Mouse (Mus musculus): Measurements from ENCODE around the gene Atf1. TPM values are rescaled to one million over a fixed set of nuclear protein-coding genes. Genes with fewer than 3 reads are reported as not detected.
"Not testable (repeated sequence)": the region's sequence is repeated elsewhere in the genome, so short reads cannot be mapped to it uniquely, and the experiment has no call there.

Atf1 gene
- polyA plus RNA-seq, 1 experiment from 2014 or later: 28.3 TPM

DNA sequence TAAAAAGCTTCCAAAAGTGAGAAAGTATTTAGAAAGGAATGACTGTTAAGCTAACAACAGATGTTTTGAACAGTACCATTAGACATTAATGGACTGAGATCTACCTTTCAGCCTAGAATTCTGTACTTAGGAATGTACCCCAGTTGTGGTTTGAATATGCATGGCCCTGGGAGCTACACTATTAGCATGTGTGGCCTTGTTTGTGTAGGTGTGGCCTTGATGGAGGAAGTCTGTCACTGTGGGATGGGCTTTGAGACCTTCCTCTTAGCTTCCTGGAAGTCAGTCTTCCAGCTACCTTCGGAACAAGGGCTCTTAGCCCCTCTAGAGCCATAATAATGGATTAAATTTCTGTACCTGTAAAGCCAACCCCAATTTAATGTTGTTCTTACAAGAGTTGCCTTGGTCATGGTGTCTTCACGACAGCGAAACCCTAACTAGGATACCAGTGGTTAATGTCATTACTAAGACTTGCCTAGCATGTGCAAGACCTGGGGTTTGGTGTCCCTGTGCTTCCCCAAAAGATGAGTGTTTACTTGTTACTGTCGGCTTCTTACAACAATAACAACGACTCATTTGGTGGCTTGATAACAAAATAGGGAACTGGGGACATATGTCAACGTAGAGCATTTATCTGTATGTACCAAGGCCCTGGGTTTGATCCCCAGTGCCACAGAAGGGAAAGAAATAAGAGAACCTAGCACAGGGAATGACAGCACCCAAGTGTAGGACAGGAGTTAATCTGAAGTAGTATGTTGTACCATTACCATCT lies 21.2 kb downstream of the Atf1 start:
- Histone ChIP-seq H3K9ac (replicated peaks; ENCODE audit: low read depth) (no peak overlapping the region), H3K9me3 (ENCODE audit: low read length) (no peaks in the 10 kb centered on the region), H3K36me3 (ENCODE audit: insufficient read depth, low read length) (peaks cover 34% of the 10 kb centered on the region; the same call in 1 of the 2 replicates), H3K27ac (ENCODE audit: low read length) (no peak overlapping the region), H3K4me2 (replicated peaks; ENCODE audit: low read depth, low read length) (no peak overlapping the region), H3K27me3 (replicated peaks; ENCODE audit: insufficient read depth, low read length) (no peaks in the 10 kb centered on the region), H3K4me3 (ENCODE audit: low read depth, low read length) (no peak overlapping the region), H3K4me1 (ENCODE audit: insufficient read depth, low read depth, low read length) (no peaks in the 10 kb centered on the region)
- ATAC-seq (no peak), DNase-seq (ENCODE audit: low spot score) (no peak)
- WGBS: 89% methylated on average over 6 of the region's 6 CpGs
- TF ChIP-seq EP300 (IDR thresholded peaks at IDR 0.05) (no peak), CTCF (IDR thresholded peaks at IDR 0.05) (no peak)

DNA sequence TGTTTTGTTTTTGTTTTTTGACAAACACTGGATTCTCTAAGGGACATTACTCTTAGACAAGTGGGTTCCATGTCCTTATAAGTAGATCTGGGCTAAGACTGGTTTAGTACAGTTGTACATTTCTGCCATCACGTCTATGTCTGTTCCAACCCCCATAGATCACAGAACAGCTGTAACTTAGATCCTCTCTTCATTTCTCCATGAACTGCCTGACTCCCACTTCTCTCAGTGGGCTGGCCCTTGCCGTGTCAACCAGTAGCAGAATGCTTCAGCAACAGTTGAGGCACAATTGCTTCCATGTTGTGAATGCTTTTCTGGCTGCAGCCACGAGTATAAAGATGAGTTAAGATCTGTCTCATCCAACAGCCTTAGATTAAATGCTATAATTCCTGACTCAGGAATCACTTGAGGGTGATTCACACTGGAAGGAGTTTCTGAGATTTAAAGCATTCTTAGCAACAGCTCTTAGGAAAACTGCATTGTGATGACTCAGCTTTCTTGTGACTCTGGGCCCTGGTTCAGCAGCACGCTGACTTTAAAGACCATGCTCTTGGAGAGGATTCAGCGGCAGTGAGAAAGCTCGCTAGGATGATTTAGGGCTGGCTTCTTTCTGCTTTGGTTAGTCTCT lies 23.6 kb downstream of the Atf1 start:
- Histone ChIP-seq H3K36me3 (ENCODE audit: insufficient read depth, low read length) (peaks cover 47% of the 10 kb centered on the region), H3K9me3 (ENCODE audit: low read length) (no peaks in the 10 kb centered on the region), H3K4me1 (ENCODE audit: insufficient read depth, low read depth, low read length) (no peaks in the 10 kb centered on the region), H3K4me3 (ENCODE audit: low read depth, low read length) (no peak overlapping the region), H3K9ac (replicated peaks; ENCODE audit: low read depth) (no peak overlapping the region), H3K27me3 (replicated peaks; ENCODE audit: insufficient read depth, low read length) (no peaks in the 10 kb centered on the region), H3K27ac (ENCODE audit: low read length) (0 out of 2 replicates have a peak overlapping the region, but pooled peaks have one; percentile 2), H3K4me2 (replicated peaks; ENCODE audit: low read depth, low read length) (no peak overlapping the region)
- ATAC-seq (peak; percentile 75), DNase-seq (ENCODE audit: low spot score) (peak; percentile 80)
- TF ChIP-seq CTCF (IDR thresholded peaks at IDR 0.05) (no peak), EP300 (IDR thresholded peaks at IDR 0.05) (no peak)
- WGBS: 73% methylated on average over 6 of the region's 6 CpGs

DNA sequence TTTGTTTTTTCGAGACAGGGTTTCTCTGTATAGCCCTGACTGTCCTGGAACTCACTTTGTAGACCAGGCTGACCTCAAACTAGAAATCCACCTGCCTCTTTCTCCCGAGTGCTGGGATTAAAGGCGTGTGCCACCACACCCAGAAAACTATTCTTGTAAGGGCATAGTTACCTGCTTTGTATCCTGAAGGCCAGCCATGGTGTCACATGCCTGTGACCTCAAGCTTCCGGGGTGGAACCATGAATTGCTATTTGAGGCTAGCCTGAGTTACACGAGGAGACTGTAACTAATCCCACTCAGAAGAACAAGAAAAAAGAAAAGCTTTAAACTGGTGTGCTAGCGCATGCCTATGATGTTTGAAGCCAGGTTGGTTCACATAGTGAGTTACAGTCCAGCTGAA lies 28.8 kb downstream of the Atf1 start:
- Histone ChIP-seq H3K4me1 (ENCODE audit: insufficient read depth, low read depth, low read length) (no peaks in the 10 kb centered on the region), H3K9me3 (ENCODE audit: low read length) (no peaks in the 10 kb centered on the region), H3K4me2 (replicated peaks; ENCODE audit: low read depth, low read length) (no peak overlapping the region), H3K27me3 (replicated peaks; ENCODE audit: insufficient read depth, low read length) (no peaks in the 10 kb centered on the region), H3K4me3 (ENCODE audit: low read depth, low read length) (no peak overlapping the region), H3K27ac (ENCODE audit: low read length) (no peak overlapping the region), H3K36me3 (ENCODE audit: insufficient read depth, low read length) (peaks cover 48% of the 10 kb centered on the region), H3K9ac (replicated peaks; ENCODE audit: low read depth) (no peak overlapping the region)
- ATAC-seq (no peak), DNase-seq (ENCODE audit: low spot score) (no peak)
- 80% methylated on average over 6 of the region's 6 CpGs for WGBS
- no peak for TF ChIP-seq EP300 (IDR thresholded peaks at IDR 0.05)
- TF ChIP-seq CTCF (IDR thresholded peaks at IDR 0.05): no peak

DNA sequence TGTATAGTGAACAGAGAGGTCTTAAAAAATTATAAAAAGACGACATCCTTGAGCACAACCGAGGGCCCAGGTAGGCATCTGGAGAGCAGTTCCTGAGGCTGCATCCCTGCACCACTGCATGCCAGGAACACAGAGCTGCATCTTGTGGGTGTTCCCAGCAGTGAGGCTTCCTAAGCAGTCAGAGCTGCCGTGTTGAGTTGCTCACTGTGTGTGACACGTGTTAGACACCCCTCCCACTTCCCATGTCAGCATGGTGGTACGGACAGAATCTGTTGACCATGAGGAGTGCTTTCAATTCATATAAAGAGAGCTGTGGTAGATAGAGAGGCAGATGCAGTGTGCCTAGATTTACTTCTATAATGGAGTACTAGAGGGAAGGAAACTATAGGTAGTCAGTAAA lies 29.7 kb downstream of the Atf1 start:
- H3K4me3 ChIP-seq (ENCODE audit: low read depth, low read length): no peak overlapping the region
- no peaks in the 10 kb centered on the region for H3K4me1 ChIP-seq (ENCODE audit: insufficient read depth, low read depth, low read length)
- no peak overlapping the region for H3K27ac ChIP-seq (ENCODE audit: low read length)
- no peak for ATAC-seq
- H3K4me2 ChIP-seq (replicated peaks; ENCODE audit: low read depth, low read length): no peak overlapping the region
- H3K9ac ChIP-seq (replicated peaks; ENCODE audit: low read depth): no peak overlapping the region
- TF ChIP-seq CTCF (IDR thresholded peaks at IDR 0.05) (no peak), EP300 (IDR thresholded peaks at IDR 0.05) (no peak)
- H3K27me3 ChIP-seq (replicated peaks; ENCODE audit: insufficient read depth, low read length): no peaks in the 10 kb centered on the region
- H3K36me3 ChIP-seq (ENCODE audit: insufficient read depth, low read length): peaks cover 43% of the 10 kb centered on the region
- DNase-seq (ENCODE audit: low spot score): no peak
- 80% methylated on average over 5 of the region's 5 CpGs for WGBS
- H3K9me3 ChIP-seq (ENCODE audit: low read length): no peaks in the 10 kb centered on the region

DNA sequence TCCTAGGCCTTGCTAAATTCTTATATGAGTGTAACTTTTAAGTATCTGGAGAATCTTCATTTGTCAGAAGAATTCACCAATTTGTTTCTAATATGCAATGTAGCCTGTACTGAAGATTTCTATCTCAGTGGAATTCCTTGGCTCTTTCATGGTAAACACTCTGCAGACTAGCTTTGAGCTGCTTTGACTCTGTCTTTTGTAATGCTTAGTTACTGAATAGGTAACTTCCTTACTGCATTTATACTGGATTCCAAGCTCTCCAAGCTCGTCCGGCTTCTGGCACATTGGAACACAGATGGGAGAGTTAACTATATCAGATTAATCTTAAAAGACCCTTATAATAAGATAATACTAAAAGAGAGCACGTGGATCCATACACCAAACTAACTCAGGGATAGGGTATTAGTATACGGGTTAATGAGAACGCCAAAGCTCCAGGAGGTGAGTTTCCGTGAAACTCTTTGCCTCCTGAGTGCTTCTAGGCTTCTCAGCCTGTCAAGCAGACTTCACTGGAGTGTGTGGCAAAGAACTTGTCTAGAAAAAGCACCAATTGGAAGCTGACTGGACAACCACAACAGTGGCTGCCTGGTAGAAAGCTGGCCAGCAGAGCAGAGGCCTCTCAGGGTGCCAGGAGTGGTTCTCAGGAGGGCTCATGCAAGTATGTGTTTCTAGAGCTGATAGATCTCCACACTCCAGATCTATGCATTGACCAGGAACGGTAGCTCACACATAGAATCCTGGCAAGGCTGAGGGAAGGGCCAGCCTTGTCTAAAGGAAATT lies 31.2 kb downstream of the Atf1 start:
- Histone ChIP-seq H3K27me3 (replicated peaks; ENCODE audit: insufficient read depth, low read length) (no peaks in the 10 kb centered on the region), H3K9ac (replicated peaks; ENCODE audit: low read depth) (no peak overlapping the region), H3K9me3 (ENCODE audit: low read length) (no peaks in the 10 kb centered on the region), H3K27ac (ENCODE audit: low read length) (no peak overlapping the region; the same call in 1 of the 2 replicates), H3K4me3 (ENCODE audit: low read depth, low read length) (no peak overlapping the region), H3K4me2 (replicated peaks; ENCODE audit: low read depth, low read length) (no peak overlapping the region), H3K4me1 (ENCODE audit: insufficient read depth, low read depth, low read length) (no peaks in the 10 kb centered on the region), H3K36me3 (ENCODE audit: insufficient read depth, low read length) (peaks cover 32% of the 10 kb centered on the region)
- 75% methylated on average over 7 of the region's 7 CpGs for WGBS
- DNase-seq (ENCODE audit: low spot score) (peak; percentile 68), ATAC-seq (peak; percentile 83)
- no peak for TF ChIP-seq EP300 (IDR thresholded peaks at IDR 0.05)
- no peak for TF ChIP-seq CTCF (IDR thresholded peaks at IDR 0.05)

DNA sequence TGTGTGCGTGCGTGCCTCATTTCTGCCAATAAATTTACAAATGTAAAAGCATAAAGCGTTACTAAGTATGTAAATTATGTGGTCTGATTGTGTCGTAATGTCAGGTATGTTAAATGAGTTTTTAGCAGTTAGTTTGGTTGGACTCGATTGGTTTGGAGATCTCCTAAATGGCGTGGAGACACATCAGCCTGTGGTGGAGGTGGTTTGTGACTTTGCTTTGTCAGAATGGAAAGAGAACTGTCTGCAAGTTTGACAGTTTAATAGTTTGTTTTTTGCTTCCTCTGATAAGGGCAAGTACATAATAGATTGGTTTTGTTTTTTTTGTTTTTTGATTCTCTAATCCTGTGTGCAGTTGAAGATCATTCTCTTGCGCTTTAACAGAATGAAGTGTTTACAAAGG lies 32.7 kb downstream of the Atf1 start:
- not testable (repeated sequence) for H3K4me3 ChIP-seq (ENCODE audit: low read depth, low read length)
- peaks cover 20% of the 10 kb centered on the region; the same call in 1 of the 2 replicates for H3K36me3 ChIP-seq (ENCODE audit: insufficient read depth, low read length)
- 79% methylated on average over 5 of the region's 7 CpGs for WGBS

More for the DNA sequence above, 32.7 kb downstream of the Atf1 start:
- H3K4me1 ChIP-seq (ENCODE audit: insufficient read depth, low read depth, low read length); H3K9me3 ChIP-seq (ENCODE audit: low read length); ATAC-seq; H3K4me2 ChIP-seq (replicated peaks; ENCODE audit: low read depth, low read length); DNase-seq (ENCODE audit: low spot score); H3K9ac ChIP-seq (replicated peaks; ENCODE audit: low read depth); H3K27ac ChIP-seq (ENCODE audit: low read length); H3K27me3 ChIP-seq (replicated peaks; ENCODE audit: insufficient read depth, low read length): not testable (repeated sequence)

Data from lung, postnatal 0 days (tissue).